20 mouse cellular contexts compared by ENCODE assay signal in genomic region chr3:133965322-133965721, GRCm38 (mm10).
DNase-seq lines count a peak whose midpoint lies in the region; ATAC-seq lines count a peak whose summit lies in the region.
"Had no signal": no experiment of that assay in that cellular context is flagged by ENCODE, and none has a peak within 500 bp of the region (broad histone marks: within the 10 kb centered on the region; RNA-seq: fewer than 3 reads in every experiment).

No protein-coding gene starts in this region.

- DNase-seq in frontal cortex, postnatal 25 days (ENCODE audit: low spot score in 2 of 2): no peak
- peak; percentile 32 for DNase-seq in brain, adult 2 months (ENCODE audit: low read depth, low spot score)
- DNase-seq in telencephalon, adult 2 months (ENCODE audit: low read depth, low spot score): peak; percentile 22
- DNase-seq in yolk sac, embryonic 10.5 days (ENCODE audit: low spot score): no peak
- no peak for DNase-seq in urinary bladder, postnatal 10 days (ENCODE audit: low spot score)
- DNase-seq: adrenal gland, adult 2 months; adrenal gland, adult 8-10 months; adrenal gland, postnatal 10 days; adrenal gland, postnatal 14 days; adrenal gland, postnatal 25 days; adrenal gland, postnatal 36 days; B cell, adult 2 months; cerebellum, adult 11 months; cerebellum, adult 11-12 months; cerebellum, adult 18-20 months; cerebellum, adult 2 months had no signal

- ATAC-seq in frontal cortex, adult (ENCODE audit: low TSS enrichment): peak; percentile 82
- ATAC-seq: activated CD4-positive, CD25-positive, alpha-beta regulatory T cell, adult 4 months; CD4-positive, CD25-positive, alpha-beta regulatory T cell, adult 4 months; Patski had no signal

Comparison
In these comparisons a context has a peak if more than half of its experiments do, and no peak if none do; other contexts are left out.
1. DNase-seq: peak in brain, adult 2 months (single experiment) and telencephalon, adult 2 months (single experiment); none in frontal cortex, postnatal 25 days (0 of 2), yolk sac, embryonic 10.5 days (single experiment) and urinary bladder, postnatal 10 days (single experiment).